Mouse (Mus musculus): Measurements from ENCODE around the gene Zc3hav1.

DNA sequence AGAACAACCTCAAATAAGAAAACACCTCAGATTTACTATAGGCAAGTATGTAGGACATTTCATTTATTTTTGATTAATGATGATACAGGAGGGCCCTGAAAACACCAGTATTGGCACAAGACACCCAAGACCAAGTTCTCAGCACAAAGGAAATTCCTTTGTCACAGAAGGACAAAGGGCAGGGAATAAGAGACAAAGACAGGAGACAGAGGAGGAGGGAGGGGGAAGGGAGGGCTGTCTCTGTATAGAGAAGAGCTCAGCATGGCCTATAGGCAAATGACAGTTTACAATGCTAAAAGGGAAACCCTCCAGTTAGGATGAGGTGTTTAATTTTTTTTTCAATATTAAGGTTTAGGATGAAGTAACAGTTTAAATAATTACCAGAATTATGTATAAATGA, 9.7 kb upstream of the Zc3hav1 start:
- TF ChIP-seq HCFC1 (IDR thresholded peaks at IDR 0.05; ENCODE audit: borderline replicate concordance, insufficient read depth, low read length), result no peak
- no peak for TF ChIP-seq MAFK (IDR thresholded peaks at IDR 0.05; ENCODE audit: insufficient read depth, low read depth, low read length)
